Mouse (Mus musculus) heart, postnatal 36 days (tissue): ENCODE results near the gene Adprm. TPM values are rescaled to one million over a fixed set of nuclear protein-coding genes. Genes with fewer than 3 reads are reported as not detected.

Experiments
- DNase-seq, 2 experiments: peaks; one replicate each; pipeline ENCODE4 v3.0.0; 2021 to 2022
- intact Hi-C: fragments of 180-260 bp; cut with DNase I; formaldehyde crosslinking; loops from one replicate; pipeline ENCODE4 v1.15.1; 2025
- total RNA-seq, 2 experiments: library from RNA; stranded (reverse); gene quantifications; 2 replicates each; pipeline ENCODE4 v1.2.3; 2021

Adprm gene
- total RNA-seq, 2 experiments from 2014 or later = 12.5 to 16.3 TPM

DNA sequence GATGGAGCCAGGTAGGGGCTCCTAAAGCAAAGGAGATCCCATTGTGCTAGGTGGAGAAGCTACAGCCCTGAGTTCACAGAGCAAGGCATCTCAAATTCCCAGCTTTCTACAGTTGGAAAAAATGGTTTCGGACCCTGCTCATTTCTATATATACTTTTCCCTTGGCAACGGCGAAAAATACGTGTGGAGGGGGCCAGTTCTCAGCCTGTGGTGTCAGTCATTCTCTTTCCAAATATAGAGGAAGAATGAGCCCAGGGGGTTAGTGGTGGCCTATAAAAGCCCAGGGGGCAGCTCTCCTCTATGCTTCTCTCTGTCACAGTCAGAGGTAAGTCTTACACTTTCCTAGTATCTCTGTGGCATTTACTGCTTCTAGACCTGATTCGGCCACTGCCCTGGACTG is 25.6 kb upstream of the Adprm start, which contains the start of gene Myh3:
Gene Myh3 (plus strand): TSS at position 301 of the 400 bp plus-strand sequence.
- no peak for DNase-seq
- intact Hi-C loops = no loop called here

GRCm38 (mm10) chr11:67077435-67077834 is 25.0 kb upstream of the Adprm start:
- no peak for DNase-seq
- intact Hi-C loops = no loop called here

DNA sequence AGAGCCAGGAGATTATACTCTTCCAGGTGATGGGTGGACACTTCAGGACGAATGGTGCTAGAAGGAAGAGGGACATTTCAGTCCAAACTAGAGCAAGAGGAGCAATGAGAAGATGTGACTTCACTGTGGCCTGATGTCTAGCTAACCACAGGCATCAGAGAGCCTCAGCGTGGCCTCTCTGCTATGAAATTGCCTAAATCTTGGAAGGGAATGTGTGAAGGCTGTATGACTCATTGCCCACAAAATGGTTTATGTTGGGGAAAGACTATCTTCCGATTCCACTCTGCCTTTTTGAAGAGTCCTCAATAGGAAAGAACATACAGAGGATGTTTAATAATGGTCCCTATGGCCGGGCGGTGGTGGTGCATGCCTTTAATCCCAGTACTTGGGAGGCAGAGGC is 24.4 kb upstream of the Adprm start:
- intact Hi-C loops = no loop called here
- DNase-seq = no peak

DNA sequence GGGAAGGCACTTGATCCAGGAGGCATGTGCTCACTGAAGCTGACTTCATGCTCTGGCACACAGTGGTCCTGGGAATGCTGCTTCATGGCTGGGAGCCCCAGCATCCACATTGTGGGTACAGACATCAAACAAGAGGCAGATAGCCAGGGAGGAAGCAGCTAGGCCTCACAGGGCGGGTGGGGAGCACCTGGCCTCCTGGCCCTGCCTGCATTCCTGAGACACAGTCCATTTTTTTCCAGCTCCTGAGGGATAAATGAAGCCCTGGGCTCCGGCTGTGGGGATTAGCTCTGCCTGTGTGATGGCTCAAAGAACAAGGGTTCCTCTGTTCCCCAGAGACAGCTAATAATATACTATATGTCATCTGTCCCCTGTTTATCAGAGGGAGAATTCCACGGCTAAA is 22.6 kb upstream of the Adprm start:
- DNase-seq = no peak
- intact Hi-C loops = no loop called here

- intact Hi-C loops = no loop called here
- no peak for DNase-seq
Observed at GRCm38 (mm10) chr11:67072615-67073130, 20.3 kb upstream of the Adprm start.

DNA sequence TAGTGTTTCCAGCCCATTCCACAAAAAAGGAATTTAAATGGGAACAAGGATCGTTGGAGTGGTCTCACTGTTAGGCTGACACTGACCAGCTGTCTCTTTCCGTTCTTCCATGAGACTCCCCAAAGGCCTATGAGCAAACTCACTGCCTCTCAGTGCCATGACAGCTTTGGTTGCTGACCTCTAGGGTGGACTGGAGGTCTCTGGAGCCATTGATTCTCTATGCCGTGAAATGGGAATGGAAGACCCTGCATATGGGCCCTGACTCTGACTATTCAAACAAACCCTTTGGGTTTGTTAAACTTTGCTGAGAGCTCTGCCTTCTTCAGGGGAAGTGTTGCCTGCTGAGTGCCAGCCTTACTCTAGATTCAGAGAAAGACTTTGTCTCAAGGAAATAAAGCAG is 15.3 kb upstream of the Adprm start:
- DNase-seq = no peak
- intact Hi-C loops = no loop called here

DNA sequence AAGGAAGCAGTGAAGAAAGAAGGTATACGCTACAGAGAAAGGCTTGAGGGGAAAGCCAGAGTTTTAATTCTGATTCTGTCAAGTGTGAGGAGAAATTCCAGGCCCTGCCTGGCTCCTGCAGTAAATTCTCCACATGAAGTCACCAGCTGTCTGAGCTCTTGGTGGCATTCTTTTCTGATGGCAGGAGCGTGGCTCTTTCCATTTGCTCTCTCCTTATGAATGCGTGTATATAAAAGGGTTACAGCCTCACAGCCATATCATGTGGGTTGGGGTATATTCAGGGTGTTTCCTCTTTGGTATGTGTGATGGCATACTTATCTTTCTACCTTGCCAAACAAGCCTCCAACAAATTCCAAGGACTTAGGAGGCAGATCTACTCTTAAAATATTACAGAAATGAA is 10.3 kb upstream of the Adprm start:
- DNase-seq = no peak
- intact Hi-C loops = no loop called here

- intact Hi-C loops = no loop called here
- no peak for DNase-seq
Observed at GRCm38 (mm10) chr11:67061311-67061710, 8.9 kb upstream of the Adprm start.

GRCm38 (mm10) chr11:67054754-67055365 is 2.5 kb upstream of the Adprm start:
- intact Hi-C loops = no loop called here
- no peak for DNase-seq

- intact Hi-C loops = loop anchor here (2.0 kb wide), 1 partner anchor 27 kb away; the partner anchor contains the start of gene Tmem220
- no peak for DNase-seq
Observed at GRCm38 (mm10) chr11:67051676-67052320, 596 bp downstream of the Adprm start.

DNA sequence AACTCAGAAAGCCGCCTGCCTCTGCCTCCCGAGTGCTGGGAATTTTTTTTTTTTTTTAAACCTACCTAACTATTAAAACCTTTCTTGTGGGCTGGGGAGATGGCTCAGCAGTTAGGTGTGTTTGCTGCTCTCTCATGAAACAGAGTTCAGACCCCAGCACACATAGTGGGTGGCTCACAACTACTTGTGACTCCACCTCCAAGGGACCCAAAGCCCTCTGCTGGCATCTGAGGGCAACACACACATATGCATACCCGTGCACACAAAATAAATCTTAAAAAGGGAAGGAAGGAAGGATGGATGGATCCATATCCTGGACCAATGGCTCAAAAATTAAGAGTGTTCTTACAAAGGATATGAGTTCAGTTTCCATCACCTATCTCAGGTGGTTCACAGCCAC is 3.1 kb downstream of the Adprm start:
- intact Hi-C loops = no loop called here
- DNase-seq = no peak

DNA sequence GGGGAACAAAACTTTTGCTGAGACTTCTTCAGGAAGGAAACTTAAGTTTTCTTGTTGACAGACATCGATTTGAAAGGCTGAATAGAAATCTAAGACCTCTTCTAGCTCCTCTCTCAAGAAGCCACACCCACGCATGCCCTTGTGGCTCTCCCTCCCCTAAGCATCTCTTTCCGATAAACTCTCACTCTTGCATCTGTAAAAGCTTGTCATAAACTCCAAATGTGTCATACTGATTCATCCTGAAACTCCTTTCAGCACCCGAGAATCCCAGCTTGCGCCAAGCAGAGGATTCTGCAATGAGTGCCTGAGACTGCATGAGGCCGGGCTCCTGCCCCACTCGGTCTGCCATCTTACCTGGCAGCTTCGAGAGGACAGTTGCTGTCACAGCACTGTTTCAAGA is 3.9 kb downstream of the Adprm start:
- DNase-seq = no peak
- intact Hi-C loops = no loop called here

DNA sequence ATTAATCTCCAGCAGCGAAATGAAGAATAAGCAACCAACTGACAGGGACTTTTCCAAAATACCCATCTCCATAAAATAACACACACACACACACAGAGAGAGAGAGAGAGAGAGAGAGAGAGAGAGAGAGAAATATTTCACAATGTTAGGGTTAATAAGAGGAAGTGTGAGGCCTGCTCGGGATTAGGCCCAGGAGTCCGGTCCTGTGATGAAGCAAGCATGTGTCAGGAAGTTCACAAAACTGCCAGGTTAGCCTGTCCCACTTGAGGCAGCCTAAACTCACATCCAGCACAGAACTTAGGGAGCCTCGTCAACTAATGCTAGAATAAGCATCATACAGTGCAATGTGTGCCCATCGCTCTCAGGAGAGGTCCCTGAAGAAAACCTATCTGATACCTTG is 5.2 kb downstream of the Adprm start:
- no peak for DNase-seq
- intact Hi-C loops = no loop called here

DNA sequence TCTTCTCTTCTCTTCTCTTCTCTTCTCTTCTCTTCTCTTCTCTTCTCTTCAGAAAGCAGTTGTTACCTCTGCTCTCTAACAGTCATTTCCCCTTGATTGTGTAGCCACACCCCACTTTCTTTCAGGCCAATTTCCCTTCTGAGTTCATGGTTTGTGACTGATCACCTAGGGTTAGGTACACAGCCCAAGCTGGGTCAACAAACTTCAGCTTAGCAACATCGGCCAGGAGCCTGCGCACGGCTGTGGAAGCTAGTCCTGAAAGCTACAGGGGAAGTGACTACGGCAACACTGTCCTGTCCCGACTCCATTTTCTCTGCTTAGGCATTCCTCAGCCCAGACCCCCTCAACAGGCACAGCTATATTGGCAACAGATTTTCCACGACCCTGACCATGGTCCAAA is 7.4 kb downstream of the Adprm start:
- intact Hi-C loops = no loop called here
- no peak for DNase-seq

GRCm38 (mm10) chr11:67043007-67043406 is 9.4 kb downstream of the Adprm start:
- intact Hi-C loops = no loop called here
- no peak for DNase-seq

DNA sequence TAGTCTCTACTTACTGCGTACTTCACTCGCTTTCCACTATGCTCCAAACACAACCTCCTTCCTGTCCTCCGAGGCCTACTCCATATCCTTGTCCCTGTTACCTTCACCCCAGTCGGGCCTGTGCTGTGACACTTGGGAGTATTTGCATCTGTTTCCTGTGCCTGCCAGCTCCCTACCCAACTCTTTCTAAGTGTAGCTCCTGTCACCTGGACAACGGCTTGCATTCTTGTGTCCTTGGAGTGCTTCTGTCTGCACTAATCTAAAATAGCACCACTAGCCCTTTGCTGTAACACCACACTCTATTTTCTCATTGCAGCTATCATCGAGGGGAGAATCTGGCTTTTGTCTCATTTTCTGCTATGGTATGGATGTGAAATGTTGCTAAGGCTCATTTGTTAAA is 11.9 kb downstream of the Adprm start:
- intact Hi-C loops = no loop called here
- DNase-seq = no peak

GRCm38 (mm10) chr11:67039799-67040198 is 12.6 kb downstream of the Adprm start:
- no peak for DNase-seq
- intact Hi-C loops = no loop called here

- intact Hi-C loops = no loop called here
Observed at GRCm38 (mm10) chr11:67036892-67037291, 15.5 kb downstream of the Adprm start.

DNA sequence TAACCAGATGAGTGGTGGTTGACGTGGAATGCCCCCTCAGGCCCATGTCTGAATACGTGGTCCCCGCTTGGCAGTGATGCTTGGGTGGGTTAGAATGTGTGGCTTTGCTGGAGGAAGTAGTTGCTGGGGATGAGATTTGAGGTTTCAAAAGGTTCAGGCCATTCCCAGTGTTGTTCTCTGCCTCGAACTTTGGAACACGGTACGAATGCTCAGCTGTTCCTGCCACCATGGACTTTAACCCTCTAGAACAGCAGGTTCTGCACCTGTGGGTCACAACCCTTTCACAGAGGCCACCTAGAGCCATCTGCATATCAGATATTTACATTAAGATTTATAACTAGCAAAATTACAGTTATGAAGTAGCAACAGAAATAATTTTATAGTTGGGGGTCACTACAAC is 16.2 kb downstream of the Adprm start:
- intact Hi-C loops = no loop called here
- DNase-seq = no peak

More at GRCm38 (mm10) chr11:67036892-67037291, 15.5 kb downstream of the Adprm start:
- DNase-seq = no peak

DNA sequence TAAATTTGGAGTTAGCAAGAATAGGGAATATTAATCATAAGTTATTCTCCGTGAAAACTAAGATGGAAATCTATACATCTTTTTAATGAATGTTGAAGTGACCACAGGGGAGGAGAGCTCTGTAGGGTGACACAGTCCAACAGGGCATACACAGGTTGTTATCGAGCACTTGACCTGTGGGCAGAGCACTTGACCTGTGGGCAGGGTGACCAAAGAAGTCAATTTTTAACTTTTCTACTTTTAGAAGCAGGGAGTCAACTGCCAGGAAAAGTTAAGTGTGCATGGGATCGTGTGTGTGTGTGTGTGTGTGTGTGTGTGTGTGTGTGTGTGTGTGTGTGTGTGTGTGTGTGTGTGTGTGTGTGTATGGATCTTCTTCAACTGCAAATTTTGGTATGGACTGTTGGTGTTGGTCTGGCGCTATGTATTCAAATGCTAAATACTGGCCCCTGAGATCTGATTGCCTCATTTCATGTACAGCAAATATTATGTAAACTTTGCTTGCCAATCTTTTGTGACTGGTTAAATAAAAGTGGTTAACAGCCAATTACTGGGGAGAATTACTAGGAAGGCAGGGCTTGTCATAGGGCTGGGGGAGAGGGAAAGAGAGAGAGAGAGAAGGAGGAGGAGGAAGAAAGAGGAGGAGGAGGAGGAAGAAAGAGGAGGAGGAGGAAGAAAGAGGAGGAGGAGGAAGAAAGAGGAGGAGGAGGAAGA is 17.5 kb downstream of the Adprm start:
- no peak for DNase-seq
- intact Hi-C loops = no loop called here

DNA sequence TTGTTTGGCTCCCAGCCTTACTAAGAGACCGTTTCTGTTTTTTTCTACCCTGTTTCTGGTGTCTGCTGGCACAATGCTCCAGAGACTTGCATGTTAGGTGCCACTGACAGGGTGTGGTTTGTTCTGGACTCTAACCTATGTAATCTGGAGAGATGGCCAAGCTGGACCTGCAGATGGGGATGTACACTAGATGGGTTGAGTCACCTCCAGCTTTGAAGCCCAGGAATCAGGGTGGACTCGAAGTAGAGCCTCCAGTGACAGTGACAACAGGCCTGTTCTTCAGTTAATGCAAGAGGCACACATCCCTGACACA is 20.8 kb downstream of the Adprm start:
- intact Hi-C loops = no loop called here

More for the DNA sequence above, 20.8 kb downstream of the Adprm start:
- DNase-seq = no peak
